Mouse (Mus musculus): ENCODE measurements around the gene Slc41a3. TPM values are rescaled to one million over a fixed set of nuclear protein-coding genes. Genes with fewer than 3 reads are reported as not detected.
A peak's percentile ranks its signal among the peaks of the same experiment; 100 is the strongest.
"Not testable (repeated sequence)": the region's sequence is repeated elsewhere in the genome, so short reads cannot be mapped to it uniquely, and the experiment has no call there.

The Slc41a3 gene
- polyA plus RNA-seq, 1 experiment from 2014 or later = 7.3 TPM

- not testable (repeated sequence) for H3K27ac ChIP-seq (ENCODE audit: low read length); ATAC-seq (ENCODE audit: insufficient number of reproducible peaks, insufficient read depth, low FRiP score, low read depth); H3K9me3 ChIP-seq (ENCODE audit: control insufficient read depth, low read depth, low read length); H3K4me2 ChIP-seq (replicated peaks; ENCODE audit: low read depth, low read length); H3K4me3 ChIP-seq (ENCODE audit: low read depth, low read length); H3K36me3 ChIP-seq (ENCODE audit: control insufficient read depth, insufficient read depth, low read length); H3K27me3 ChIP-seq (ENCODE audit: control insufficient read depth, insufficient read depth, low read length); H3K4me1 ChIP-seq (ENCODE audit: control insufficient read depth, insufficient read depth, low read length); H3K9ac ChIP-seq (replicated peaks; ENCODE audit: low read depth, low read length)
- 77% methylated on average over 3 of the region's 3 CpGs for WGBS
These were observed 28.0 kb downstream of the Slc41a3 start for GRCm38 (mm10) chr6:90632526-90632925.

GRCm38 (mm10) chr6:90635081-90635480, 30.6 kb downstream of the Slc41a3 start:
- H3K4me2 ChIP-seq (replicated peaks; ENCODE audit: low read depth, low read length) = no peak overlapping the region
- no peaks in the 10 kb centered on the region for H3K4me1 ChIP-seq (ENCODE audit: control insufficient read depth, insufficient read depth, low read length)
- no peak overlapping the region for H3K4me3 ChIP-seq (ENCODE audit: low read depth, low read length)
- no peak for ATAC-seq (ENCODE audit: insufficient number of reproducible peaks, insufficient read depth, low FRiP score, low read depth)
- no peaks in the 10 kb centered on the region for H3K36me3 ChIP-seq (ENCODE audit: control insufficient read depth, insufficient read depth, low read length)
- no peak overlapping the region for H3K9ac ChIP-seq (replicated peaks; ENCODE audit: low read depth, low read length)
- H3K9me3 ChIP-seq (ENCODE audit: control insufficient read depth, low read depth, low read length) = no peaks in the 10 kb centered on the region
- no peaks in the 10 kb centered on the region for H3K27me3 ChIP-seq (ENCODE audit: control insufficient read depth, insufficient read depth, low read length)
- no peak overlapping the region for H3K27ac ChIP-seq (ENCODE audit: low read length)
- WGBS = 28% methylated on average over 4 of the region's 4 CpGs

- H3K9me3 ChIP-seq (ENCODE audit: control insufficient read depth, low read depth, low read length) = no peaks in the 10 kb centered on the region
- H3K36me3 ChIP-seq (ENCODE audit: control insufficient read depth, insufficient read depth, low read length) = no peaks in the 10 kb centered on the region
- no peaks in the 10 kb centered on the region for H3K4me1 ChIP-seq (ENCODE audit: control insufficient read depth, insufficient read depth, low read length)
- no peak for ATAC-seq (ENCODE audit: insufficient number of reproducible peaks, insufficient read depth, low FRiP score, low read depth)
- H3K9ac ChIP-seq (replicated peaks; ENCODE audit: low read depth, low read length) = no peak overlapping the region
- no peak overlapping the region for H3K4me2 ChIP-seq (replicated peaks; ENCODE audit: low read depth, low read length)
- no peak overlapping the region for H3K27ac ChIP-seq (ENCODE audit: low read length)
- 50% methylated on average over 3 of the region's 3 CpGs for whole genome bisulfite sequencing
- no peaks in the 10 kb centered on the region for H3K27me3 ChIP-seq (ENCODE audit: control insufficient read depth, insufficient read depth, low read length)
- no peak overlapping the region for H3K4me3 ChIP-seq (ENCODE audit: low read depth, low read length)
These were observed 31.1 kb downstream of the Slc41a3 start for GRCm38 (mm10) chr6:90635611-90636010.

- 79% methylated on average over 3 of the region's 3 CpGs for WGBS
- H3K9me3 ChIP-seq (ENCODE audit: control insufficient read depth, low read depth, low read length) = no peaks in the 10 kb centered on the region
- no peak overlapping the region for H3K27ac ChIP-seq (ENCODE audit: low read length)
- no peak overlapping the region for H3K4me2 ChIP-seq (replicated peaks; ENCODE audit: low read depth, low read length)
- no peak overlapping the region for H3K4me3 ChIP-seq (ENCODE audit: low read depth, low read length)
- H3K9ac ChIP-seq (replicated peaks; ENCODE audit: low read depth, low read length) = no peak overlapping the region
- ATAC-seq (ENCODE audit: insufficient number of reproducible peaks, insufficient read depth, low FRiP score, low read depth) = no peak
- H3K4me1 ChIP-seq (ENCODE audit: control insufficient read depth, insufficient read depth, low read length) = no peaks in the 10 kb centered on the region
- H3K27me3 ChIP-seq (ENCODE audit: control insufficient read depth, insufficient read depth, low read length) = no peaks in the 10 kb centered on the region
- no peaks in the 10 kb centered on the region for H3K36me3 ChIP-seq (ENCODE audit: control insufficient read depth, insufficient read depth, low read length)
These were observed 38.5 kb downstream of the Slc41a3 start for GRCm38 (mm10) chr6:90643057-90643456.

GRCm38 (mm10) chr6:90644965-90645364, 40.4 kb downstream of the Slc41a3 start:
- no peaks in the 10 kb centered on the region for H3K27me3 ChIP-seq (ENCODE audit: control insufficient read depth, insufficient read depth, low read length)
- H3K27ac ChIP-seq (ENCODE audit: low read length) = no peak overlapping the region
- 81% methylated on average over 4 of the region's 4 CpGs for WGBS
- H3K4me2 ChIP-seq (replicated peaks; ENCODE audit: low read depth, low read length) = no peak overlapping the region
- H3K9ac ChIP-seq (replicated peaks; ENCODE audit: low read depth, low read length) = no peak overlapping the region
- H3K4me1 ChIP-seq (ENCODE audit: control insufficient read depth, insufficient read depth, low read length) = no peaks in the 10 kb centered on the region
- ATAC-seq (ENCODE audit: insufficient number of reproducible peaks, insufficient read depth, low FRiP score, low read depth) = no peak
- H3K36me3 ChIP-seq (ENCODE audit: control insufficient read depth, insufficient read depth, low read length) = no peaks in the 10 kb centered on the region
- H3K9me3 ChIP-seq (ENCODE audit: control insufficient read depth, low read depth, low read length) = no peaks in the 10 kb centered on the region
- no peak overlapping the region for H3K4me3 ChIP-seq (ENCODE audit: low read depth, low read length)

GRCm38 (mm10) chr6:90648391-90648790, 43.9 kb downstream of the Slc41a3 start:
- Histone ChIP-seq H3K4me2 (replicated peaks; ENCODE audit: low read depth, low read length) (no peak overlapping the region), H3K9ac (replicated peaks; ENCODE audit: low read depth, low read length) (no peak overlapping the region), H3K27ac (ENCODE audit: low read length) (no peak overlapping the region), H3K9me3 (ENCODE audit: control insufficient read depth, low read depth, low read length) (no peaks in the 10 kb centered on the region), H3K36me3 (ENCODE audit: control insufficient read depth, insufficient read depth, low read length) (no peaks in the 10 kb centered on the region), H3K4me1 (ENCODE audit: control insufficient read depth, insufficient read depth, low read length) (no peaks in the 10 kb centered on the region), H3K4me3 (ENCODE audit: low read depth, low read length) (no peak overlapping the region), H3K27me3 (ENCODE audit: control insufficient read depth, insufficient read depth, low read length) (no peaks in the 10 kb centered on the region)
- WGBS = 94% methylated on average over 6 of the region's 6 CpGs
- no peak for ATAC-seq (ENCODE audit: insufficient number of reproducible peaks, insufficient read depth, low FRiP score, low read depth)

- Histone ChIP-seq H3K27ac (ENCODE audit: low read length) (no peak overlapping the region), H3K4me2 (replicated peaks; ENCODE audit: low read depth, low read length) (no peak overlapping the region), H3K9ac (replicated peaks; ENCODE audit: low read depth, low read length) (no peak overlapping the region), H3K4me1 (ENCODE audit: control insufficient read depth, insufficient read depth, low read length) (no peaks in the 10 kb centered on the region), H3K9me3 (ENCODE audit: control insufficient read depth, low read depth, low read length) (no peaks in the 10 kb centered on the region), H3K27me3 (ENCODE audit: control insufficient read depth, insufficient read depth, low read length) (no peaks in the 10 kb centered on the region), H3K4me3 (ENCODE audit: low read depth, low read length) (no peak overlapping the region), H3K36me3 (ENCODE audit: control insufficient read depth, insufficient read depth, low read length) (no peaks in the 10 kb centered on the region)
- 63% methylated on average over 4 of the region's 4 CpGs for WGBS
- ATAC-seq (ENCODE audit: insufficient number of reproducible peaks, insufficient read depth, low FRiP score, low read depth) = no peak
These were observed 44.8 kb downstream of the Slc41a3 start for GRCm38 (mm10) chr6:90649279-90649678.

GRCm38 (mm10) chr6:90650634-90651033, 46.1 kb downstream of the Slc41a3 start:
- Histone ChIP-seq H3K9me3 (ENCODE audit: control insufficient read depth, low read depth, low read length) (no peaks in the 10 kb centered on the region), H3K4me2 (replicated peaks; ENCODE audit: low read depth, low read length) (no peak overlapping the region), H3K9ac (replicated peaks; ENCODE audit: low read depth, low read length) (no peak overlapping the region), H3K36me3 (ENCODE audit: control insufficient read depth, insufficient read depth, low read length) (no peaks in the 10 kb centered on the region), H3K4me3 (ENCODE audit: low read depth, low read length) (no peak overlapping the region), H3K4me1 (ENCODE audit: control insufficient read depth, insufficient read depth, low read length) (no peaks in the 10 kb centered on the region), H3K27ac (ENCODE audit: low read length) (no peak overlapping the region), H3K27me3 (ENCODE audit: control insufficient read depth, insufficient read depth, low read length) (no peaks in the 10 kb centered on the region)
- peak; percentile 28; the same call in 1 of the 2 replicates for ATAC-seq (ENCODE audit: insufficient number of reproducible peaks, insufficient read depth, low FRiP score, low read depth)
- WGBS = 3% methylated on average over 1 of the region's 1 CpGs

GRCm38 (mm10) chr6:90653736-90654135, 49.2 kb downstream of the Slc41a3 start:
- no peak overlapping the region for H3K9ac ChIP-seq (replicated peaks; ENCODE audit: low read depth, low read length)
- no peak overlapping the region for H3K27ac ChIP-seq (ENCODE audit: low read length)
- ATAC-seq (ENCODE audit: insufficient number of reproducible peaks, insufficient read depth, low FRiP score, low read depth) = no peak
- H3K4me3 ChIP-seq (ENCODE audit: low read depth, low read length) = no peak overlapping the region
- WGBS = 62% methylated on average over 2 of the region's 2 CpGs
- H3K4me2 ChIP-seq (replicated peaks; ENCODE audit: low read depth, low read length) = no peak overlapping the region
- no peaks in the 10 kb centered on the region for H3K4me1 ChIP-seq (ENCODE audit: control insufficient read depth, insufficient read depth, low read length)
- no peaks in the 10 kb centered on the region for H3K27me3 ChIP-seq (ENCODE audit: control insufficient read depth, insufficient read depth, low read length)
- no peaks in the 10 kb centered on the region for H3K9me3 ChIP-seq (ENCODE audit: control insufficient read depth, low read depth, low read length)
- H3K36me3 ChIP-seq (ENCODE audit: control insufficient read depth, insufficient read depth, low read length) = no peaks in the 10 kb centered on the region
